Mouse (Mus musculus) thymus, adult 2 months (tissue): ENCODE results near the gene Rpl3l.

Experiments
- CTCF ChIP-seq: fragments of 200-500 bp; IDR thresholded peaks from 2 replicates; pipeline ENCODE4 v1.5.1; 2012; ENCODE audit warnings: mild to moderate bottlenecking, control low read depth, low read length, moderate library complexity, borderline replicate concordance; ENCODE audit not compliant: control insufficient read depth, poor library complexity, insufficient read depth; ENCODE audit errors: extremely low read depth
- POLR2A ChIP-seq: fragments of 200-500 bp; IDR thresholded peaks from 2 replicates; pipeline ENCODE4 v1.6.1; 2012; ENCODE audit warnings: mild to moderate bottlenecking, low read length, control low read depth, moderate library complexity; ENCODE audit not compliant: control insufficient read depth, poor library complexity, insufficient read depth; ENCODE audit errors: extremely low read depth

GRCm38 (mm10) chr17:24765016-24765905, 37.6 kb downstream of the Rpl3l start:
- TF ChIP-seq CTCF (no peak), POLR2A (no peak)
